Mouse (Mus musculus) E14TG2a.4 (cell line): ENCODE measurements around the gene Wasf3.

ENCODE experiments used
- CTCF ChIP-seq: conservative IDR thresholded peaks from 2 replicates; pipeline ENCODE4 v1.5.1; 2014; ENCODE audit warnings: low read length
- NANOG ChIP-seq: IDR thresholded peaks from 2 replicates; pipeline ENCODE4 v1.6.1; 2014; ENCODE audit warnings: borderline replicate concordance, low read length, mixed read lengths
- POU5F1 ChIP-seq: IDR thresholded peaks from 2 replicates; pipeline ENCODE4 v1.6.1; 2014; ENCODE audit warnings: low read length, borderline replicate concordance

- TF ChIP-seq CTCF (no peak), POU5F1 (no peak), NANOG (peak; percentile 92)
These were observed 17.5 kb downstream of the Wasf3 start for GRCm38 (mm10) chr5:146402311-146402710.
